Mouse (Mus musculus) heart, postnatal 0 days (tissue): ENCODE results near the gene Ric8b.

Experiments
- CTCF ChIP-seq: IDR thresholded peaks from 2 replicates; pipeline ENCODE4 v1.5.1; 2016; ENCODE audit warnings: antibody characterized with exemption, control low read depth, low read depth
- EP300 ChIP-seq: IDR thresholded peaks from 2 replicates; pipeline ENCODE4 v1.6.1; 2016; ENCODE audit warnings: antibody characterized with exemption, low read depth

DNA sequence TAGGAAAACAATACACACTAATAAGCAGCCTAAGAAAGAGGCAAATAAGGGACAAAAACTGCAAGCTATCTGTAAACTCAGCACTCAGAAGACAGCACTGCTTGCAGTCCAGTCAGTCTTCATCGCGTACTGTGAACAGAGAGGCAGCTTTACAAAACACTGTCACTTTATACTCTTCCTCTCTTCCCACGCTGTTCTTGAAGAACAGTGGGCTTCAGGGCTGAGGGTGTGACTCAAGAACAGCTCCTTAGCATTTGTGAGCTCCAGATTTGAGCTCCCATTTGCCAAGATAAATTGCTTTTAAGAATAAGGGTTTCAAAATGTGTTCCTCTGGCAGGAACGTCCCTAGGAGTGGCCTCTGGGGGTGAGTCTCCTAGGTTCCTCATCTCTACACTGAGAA lies 33.0 kb downstream of the Ric8b start:
- TF ChIP-seq EP300 (no peak), CTCF (no peak)
